Mouse (Mus musculus) kidney, postnatal 10 days (tissue): ENCODE results near the gene Ghitm.
A peak's percentile ranks its signal among the peaks of the same experiment; 100 is the strongest.

Experiments used
- DNase-seq: peaks from one replicate; pipeline ENCODE4 v3.0.0; 2021; ENCODE audit warnings: mixed read lengths

Ghitm gene

DNA sequence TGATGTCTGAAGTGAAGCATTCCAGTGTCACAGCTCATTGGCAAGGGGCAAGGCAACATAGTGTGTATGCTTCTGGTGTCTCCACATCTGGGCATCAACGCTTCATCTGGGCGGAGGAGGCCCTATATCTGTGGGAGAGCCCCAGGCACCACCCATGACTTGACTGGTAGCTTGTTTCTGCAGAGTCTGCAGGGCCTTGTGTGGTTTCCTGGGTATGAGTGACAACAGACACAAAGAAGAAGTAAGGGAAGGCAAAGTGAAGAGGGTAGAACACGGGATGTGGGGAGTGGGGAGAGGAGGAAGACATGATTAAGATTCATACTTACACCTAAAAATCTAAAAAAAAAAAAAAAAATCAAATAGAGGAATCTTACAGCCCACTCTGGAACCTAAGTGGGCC, 32.6 kb downstream of the Ghitm start:
- no peak for DNase-seq

DNA sequence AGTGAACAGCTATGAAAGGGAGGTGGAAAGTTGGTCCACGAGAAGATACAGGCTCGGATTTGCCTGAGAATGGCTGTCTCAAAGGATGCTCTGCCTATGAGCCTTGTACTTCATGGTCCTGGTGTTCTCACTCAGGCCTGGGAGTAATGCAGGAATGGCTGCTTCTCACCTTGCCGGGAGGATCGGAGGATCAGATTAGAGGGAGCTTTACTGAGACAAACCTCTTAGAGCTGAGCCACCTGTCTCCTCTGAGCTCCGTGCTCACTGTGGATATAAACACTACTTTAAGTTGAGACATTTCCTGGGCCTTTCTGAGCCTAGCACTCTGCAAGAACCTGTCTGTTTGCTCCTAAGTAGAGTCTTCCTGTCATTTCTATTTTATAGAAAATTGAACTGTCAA, 33.5 kb downstream of the Ghitm start:
- no peak for DNase-seq

DNA sequence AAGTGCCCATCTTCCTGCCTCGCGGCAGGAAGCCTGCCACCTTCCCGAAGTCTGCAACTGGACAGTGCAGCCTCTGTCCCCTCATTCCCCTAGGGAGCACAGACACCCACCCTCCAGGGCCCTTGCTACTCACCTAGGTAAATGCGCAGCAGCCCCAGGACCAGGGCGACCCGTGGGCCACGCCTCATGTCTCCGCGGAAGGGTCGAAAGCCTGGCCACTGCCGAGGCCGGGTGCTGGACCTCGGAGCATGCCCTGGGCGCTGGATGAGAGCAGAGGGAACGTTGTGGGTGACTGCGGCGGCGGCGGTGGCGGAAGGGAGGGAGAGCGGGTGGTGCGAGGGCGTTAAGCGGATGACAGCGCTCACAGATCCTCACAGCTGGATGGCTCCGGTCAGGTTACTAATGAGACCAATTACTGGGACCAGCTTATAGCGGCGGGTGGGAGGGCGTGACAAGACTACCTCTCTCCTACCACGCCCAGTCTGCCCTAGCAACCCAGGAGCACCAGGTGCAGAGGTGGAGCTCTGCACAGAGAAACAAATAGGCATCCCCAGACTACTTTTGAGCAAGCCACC, 37.0 kb downstream of the Ghitm start, which contains the start of gene Cdhr1:
Cdhr1 (minus strand) TSS at position 392 of the 575 bp plus-strand sequence.
- DNase-seq, result peak; percentile 25

DNA sequence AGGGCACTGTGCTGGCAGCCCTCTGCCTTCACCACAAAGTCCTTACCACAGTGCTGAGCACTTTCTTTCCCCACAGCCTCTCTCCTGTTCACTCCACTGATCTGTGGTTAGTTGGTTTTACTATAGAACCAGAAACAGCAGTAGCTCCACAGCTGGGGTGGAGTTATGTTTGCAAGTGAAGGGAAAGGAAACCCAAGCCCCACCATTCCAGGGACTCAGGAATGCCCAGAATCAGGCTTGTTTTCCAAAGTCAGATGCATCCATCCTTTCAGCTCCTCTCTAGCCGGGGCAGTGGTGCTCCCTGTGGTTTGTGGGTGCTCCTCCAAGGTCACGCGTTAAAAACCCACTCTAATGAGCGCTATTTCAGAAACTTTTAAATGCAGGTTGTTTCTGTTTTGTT, 39.5 kb downstream of the Ghitm start:
- no peak for DNase-seq

DNA sequence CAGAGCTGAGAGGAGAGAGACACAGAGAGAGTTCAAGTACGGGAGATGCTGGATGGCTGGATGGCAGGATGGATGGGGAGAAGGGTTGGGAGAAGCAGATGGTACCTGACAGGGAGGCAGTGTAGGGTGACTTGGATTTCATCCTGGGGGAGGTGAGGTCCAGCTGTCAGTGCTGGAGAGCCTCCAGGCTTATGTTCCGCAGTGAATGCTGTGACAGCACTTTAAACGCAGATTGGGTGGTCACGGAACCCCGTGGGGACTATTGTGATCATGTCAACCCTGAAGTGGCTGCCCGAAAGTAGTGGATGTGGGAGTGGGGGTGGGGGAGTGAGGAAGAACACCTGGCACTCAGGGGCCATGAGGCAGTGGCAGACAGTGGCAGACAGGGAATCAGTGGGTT, 40.6 kb downstream of the Ghitm start:
- no peak for DNase-seq

DNA sequence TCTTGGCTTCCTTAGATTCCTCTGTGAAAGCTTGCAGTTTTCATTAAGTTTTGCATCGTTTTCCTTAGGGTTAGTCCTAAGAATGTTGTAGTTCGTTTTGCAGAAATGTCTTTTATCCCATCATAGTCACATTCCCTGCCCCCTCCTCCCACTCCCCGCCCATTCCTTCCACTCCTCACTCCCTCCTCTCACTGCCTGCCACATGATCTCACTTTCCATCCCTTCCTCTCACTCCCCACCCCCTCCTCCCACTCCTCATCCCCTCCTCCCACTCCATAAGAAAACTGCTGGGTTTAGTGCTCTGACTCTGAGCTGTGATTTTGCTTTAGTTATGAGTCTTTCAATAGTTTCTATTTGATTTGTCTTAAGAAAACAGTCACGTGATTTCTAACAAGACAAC, 51.3 kb downstream of the Ghitm start:
- DNase-seq, result no peak

DNA sequence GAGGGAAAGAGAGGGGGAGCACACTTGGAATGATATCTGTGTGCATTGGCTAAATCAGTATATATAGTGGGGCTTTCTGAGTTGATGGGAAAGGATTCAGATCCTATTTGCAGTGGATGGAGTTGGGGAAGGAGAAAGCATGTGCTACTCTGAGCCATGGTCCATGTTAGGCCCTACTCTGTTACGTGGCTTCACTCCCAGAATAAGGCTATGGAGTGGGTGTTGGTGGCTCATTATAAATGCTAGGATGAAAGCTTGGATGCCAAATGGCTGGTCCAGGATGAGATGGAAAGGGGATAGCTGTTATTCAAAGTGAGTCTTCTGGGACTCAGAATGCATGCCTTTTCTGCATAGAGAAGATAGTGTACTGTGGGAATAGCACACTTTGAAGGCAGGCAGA, 54.3 kb downstream of the Ghitm start:
- DNase-seq, result no peak
